Mouse (Mus musculus) adrenal gland, adult 18-20 months (tissue): Measurements from ENCODE around the gene P2rx3. TPM values are rescaled to one million over a fixed set of nuclear protein-coding genes. Genes with fewer than 3 reads are reported as not detected.

ENCODE experiments used
- DNase-seq, 2 experiments: peaks; one replicate each; pipeline ENCODE4 v3.0.0; 2021 to 2022; ENCODE audit warnings: low spot score in 2 of 2
- total RNA-seq, 2 experiments: library from RNA; stranded (reverse); gene quantifications; 1 replicate in 1 of 2; 2 replicates in 1 of 2; pipeline ENCODE4 v1.2.3; 2021

P2rx3 gene
- total RNA-seq, 2 experiments from 2014 or later = 0.74 to 0.86 TPM

GRCm38 (mm10) chr2:84996376-84996775 lies 40.9 kb downstream of the P2rx3 start:
- no peak for DNase-seq

GRCm38 (mm10) chr2:84987930-84988329 lies 49.3 kb downstream of the P2rx3 start, which contains the start of gene Prg3:
TSS of gene Prg3 (plus strand) at chr2:84988215.
- DNase-seq = no peak

- no peak for DNase-seq
These were observed 57.1 kb downstream of the P2rx3 start, which contains the start of gene Prg2 for GRCm38 (mm10) chr2:84980188-84980587. TSS of gene Prg2 (plus strand) at chr2:84980461.

- DNase-seq = no peak
These were observed 61.7 kb downstream of the P2rx3 start for GRCm38 (mm10) chr2:84975580-84975979.

GRCm38 (mm10) chr2:84967318-84967991 lies 69.8 kb downstream of the P2rx3 start:
- DNase-seq = no peak

- no peak for DNase-seq
These were observed 73.0 kb downstream of the P2rx3 start for GRCm38 (mm10) chr2:84964111-84964801.

GRCm38 (mm10) chr2:84962906-84963507 lies 74.3 kb downstream of the P2rx3 start:
- no peak for DNase-seq

- no peak for DNase-seq
These were observed 75.4 kb downstream of the P2rx3 start for GRCm38 (mm10) chr2:84961901-84962300.

- DNase-seq = peak; percentile 42 to 46
These were observed 76.0 kb downstream of the P2rx3 start for GRCm38 (mm10) chr2:84961300-84961699.

GRCm38 (mm10) chr2:84958588-84959264 lies 78.5 kb downstream of the P2rx3 start:
- DNase-seq = no peak

- peak; percentile 67 to 76 for DNase-seq
These were observed 81.0 kb downstream of the P2rx3 start for GRCm38 (mm10) chr2:84956274-84956673.

- no peak for DNase-seq
These were observed 81.8 kb downstream of the P2rx3 start for GRCm38 (mm10) chr2:84955435-84955834.

- no peak for DNase-seq
These were observed 84.6 kb downstream of the P2rx3 start for GRCm38 (mm10) chr2:84952693-84953092.

- no peak for DNase-seq
These were observed 85.0 kb downstream of the P2rx3 start for GRCm38 (mm10) chr2:84952251-84952650.

GRCm38 (mm10) chr2:84951027-84951426 lies 86.2 kb downstream of the P2rx3 start:
- peak in 1 of 2 experiments; percentile 1 for DNase-seq

GRCm38 (mm10) chr2:84948721-84949120 lies 88.5 kb downstream of the P2rx3 start:
- no peak for DNase-seq

Other genes starting within 250 kb of the P2rx3 start
- 10 to 100 TPM; 17.6 to 26.4 TPM for gene Ube2l6, start 238.6 kb downstream of the P2rx3 start, total RNA-seq
- under 1 TPM in 1 of 2 experiments, not detected in 1; 0.32 TPM for gene Smtnl1, start 214.8 kb downstream of the P2rx3 start, total RNA-seq
- gene Timm10, start 210.5 kb downstream of the P2rx3 start, total RNA-seq = 10 to 100 TPM; 45.8 to 59.0 TPM
- 1 to 10 TPM; 9.3 to 9.4 TPM for gene Slc43a1, start 198.6 kb downstream of the P2rx3 start, total RNA-seq
- 1 to 10 TPM; 1.9 to 2.4 TPM for gene Rtn4rl2, start 150.8 kb downstream of the P2rx3 start, total RNA-seq
- 10 to 100 TPM; 61.3 to 67.3 TPM for gene Slc43a3, start 100.9 kb downstream of the P2rx3 start, total RNA-seq
- not detected for gene Prg2, start 57.0 kb downstream of the P2rx3 start, total RNA-seq
- gene Prg3, start 49.2 kb downstream of the P2rx3 start, total RNA-seq = not detected
- gene Ssrp1, start 228 bp downstream of the P2rx3 start, total RNA-seq = 100 to 1,000 TPM in 1 of 2 experiments, 10 to 100 TPM in 1; 96.5 to 122 TPM
- gene Tnks1bp1, start 10.6 kb upstream of the P2rx3 start, total RNA-seq = 10 to 100 TPM; 82.1 to 89.6 TPM
- gene Aplnr, start 98.8 kb upstream of the P2rx3 start, total RNA-seq = 1 to 10 TPM; 4.2 to 7.1 TPM
- 10 to 100 TPM; 17.0 to 20.0 TPM for gene Lrrc55, start 159.7 kb upstream of the P2rx3 start, total RNA-seq